Mouse (Mus musculus) heart, adult 9 months (tissue): Measurements from ENCODE around the gene Wipf1.
A peak's percentile ranks its signal among the peaks of the same experiment; 100 is the strongest.

Experiments used
- DNase-seq, 2 experiments: peaks; one replicate each; pipeline ENCODE4 v3.0.0; 2022; ENCODE audit warnings: low spot score in 2 of 2

Gene Wipf1

GRCm38 (mm10) chr2:73386356-73387046 is 143.0 kb downstream of the Wipf1 start, which contains the start of gene Gpr155:
Gpr155 (minus strand) TSS chr2:73386572.
- DNase-seq: peak; percentile 99 to 100

GRCm38 (mm10) chr2:73385641-73386355 is 143.7 kb downstream of the Wipf1 start:
- peak; percentile 4 to 13 for DNase-seq

GRCm38 (mm10) chr2:73385172-73385571 is 144.4 kb downstream of the Wipf1 start:
- no peak for DNase-seq

- DNase-seq: no peak
Observed at GRCm38 (mm10) chr2:73380298-73380975, 149.1 kb downstream of the Wipf1 start.

- no peak for DNase-seq
Observed at GRCm38 (mm10) chr2:73379656-73380055, 149.9 kb downstream of the Wipf1 start.
